Mouse (Mus musculus) urinary bladder, postnatal 4 days (tissue): ENCODE measurements at regions not wholly inside any gene's neighbourhood (a gene's known extent, or its start where the extent isn't known, plus 50 kb on each side); places are given as distances from the start of the nearest gene placed in this dataset.
"Not testable (repeated sequence)": the region's sequence is repeated elsewhere in the genome, so short reads cannot be mapped to it uniquely, and the experiment has no call there.

Source experiments
- DNase-seq, 2 experiments: peaks; one replicate each; pipeline ENCODE4 v3.0.0; 2021 to 2022; ENCODE audit warnings: low spot score in 2 of 2

DNA sequence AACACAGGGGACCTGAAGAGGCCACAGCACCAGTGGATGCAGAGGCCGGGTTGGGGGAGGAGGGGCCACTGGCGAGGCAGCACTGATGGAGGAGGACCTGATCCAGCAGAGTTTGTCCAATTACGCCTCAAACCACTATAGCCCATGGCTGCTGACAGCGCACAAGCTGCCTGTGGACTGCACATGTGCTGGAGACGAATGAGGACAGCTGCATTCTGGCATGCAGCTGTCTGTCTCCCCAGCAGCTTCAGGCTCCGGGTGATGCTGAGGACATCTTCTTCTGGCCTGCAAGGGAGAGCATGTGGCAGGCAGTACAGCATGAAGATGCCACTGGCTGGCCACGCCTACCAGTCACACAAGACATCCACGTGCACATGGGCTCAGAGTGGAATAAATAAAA, 1055.2 kb downstream of the Basp1 start:
- DNase-seq: no peak

DNA sequence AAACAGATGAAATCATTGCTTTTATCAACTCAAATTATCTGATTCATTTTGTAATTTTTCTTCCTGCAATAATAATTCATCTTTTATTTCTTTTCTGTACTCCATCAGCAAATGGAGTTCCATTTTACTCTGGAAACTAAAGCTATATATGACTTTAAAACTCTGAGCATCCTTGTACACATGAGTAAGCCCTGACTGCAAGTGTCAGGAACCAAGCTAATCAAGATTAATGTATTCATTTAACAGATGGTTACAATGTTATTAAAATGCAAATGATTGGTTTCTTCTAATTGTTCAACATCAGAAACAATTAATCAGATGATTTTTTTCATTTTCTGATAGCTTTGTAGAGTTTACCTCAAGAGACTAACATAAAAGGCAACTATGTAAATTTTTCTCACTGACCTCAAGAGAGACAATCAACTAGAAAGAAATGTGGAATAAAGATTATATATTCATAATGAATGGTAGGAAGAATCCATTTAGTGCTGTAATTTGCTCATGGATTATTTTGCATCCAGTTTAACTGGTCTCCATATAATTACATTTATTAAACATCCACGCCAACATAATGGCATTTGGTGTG, 1064.5 kb downstream of the Basp1 start:
- no peak for DNase-seq

DNA sequence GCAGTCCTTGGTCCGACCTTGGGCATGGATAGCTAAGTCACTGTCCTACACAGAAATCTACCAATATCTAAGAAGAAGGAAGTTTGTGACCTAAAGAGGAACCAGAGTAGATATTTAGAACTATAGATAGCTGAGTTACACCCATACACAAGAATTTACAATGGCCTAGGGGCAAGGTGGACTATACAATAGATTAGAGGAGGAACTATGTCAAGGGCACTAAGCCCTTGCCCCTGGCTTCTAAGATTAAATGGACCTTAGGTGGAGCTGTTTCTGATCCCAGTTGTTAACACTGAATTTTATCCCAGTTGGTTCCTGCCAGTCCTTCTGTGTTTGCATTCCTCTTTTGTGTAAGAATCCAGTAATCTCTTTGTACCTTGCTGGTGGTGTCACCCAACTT, 1077.7 kb downstream of the Basp1 start:
- DNase-seq: not testable (repeated sequence)

DNA sequence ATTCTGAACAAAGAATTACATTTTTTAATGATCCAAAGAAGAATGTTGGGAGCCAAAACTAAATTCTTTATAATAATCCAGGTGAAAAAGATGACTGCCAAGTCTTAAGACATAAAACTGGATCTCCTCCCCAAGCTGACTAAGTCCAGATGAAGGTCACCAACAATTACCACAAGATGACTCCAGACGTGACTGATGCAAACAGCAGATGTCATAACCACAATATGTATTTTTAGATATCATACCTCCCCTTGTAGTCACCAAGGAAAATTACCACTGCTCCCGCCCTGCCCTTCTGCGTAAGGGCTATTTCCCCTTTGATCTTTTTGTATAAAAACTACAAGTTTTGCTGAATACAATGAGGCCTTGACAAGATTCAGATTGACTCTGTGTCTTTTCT, 1110.4 kb downstream of the Basp1 start:
- not testable (repeated sequence) for DNase-seq

- no peak for DNase-seq
Measured at GRCm38 (mm10) chr15:24297236-24297635, 1116.3 kb downstream of the Basp1 start.

DNA sequence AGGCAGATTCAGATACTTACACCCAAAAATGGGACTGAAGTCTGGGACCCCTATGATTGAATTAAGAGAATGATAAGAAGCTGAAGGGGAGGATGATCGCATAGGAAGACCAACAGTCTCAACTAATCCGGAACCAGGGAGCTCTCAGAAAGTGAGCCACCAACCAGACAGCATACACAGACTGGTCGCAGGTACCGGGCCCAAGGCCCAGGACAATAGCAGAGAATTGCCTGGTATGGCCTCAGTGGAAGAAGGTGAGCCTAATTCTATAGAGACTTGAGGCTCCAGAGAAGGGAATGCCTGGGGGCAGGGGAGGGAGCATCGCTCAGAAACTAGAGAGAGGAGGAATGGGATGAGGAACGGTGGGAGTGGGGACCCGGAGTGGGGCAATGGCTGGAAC, 1116.8 kb downstream of the Basp1 start:
- DNase-seq: no peak

- no peak for DNase-seq
Measured at GRCm38 (mm10) chr15:24275100-24275499, 1138.5 kb downstream of the Basp1 start.

- no peak for DNase-seq
Measured at GRCm38 (mm10) chr15:24267360-24267759, 1146.2 kb downstream of the Basp1 start.
